Mouse (Mus musculus): Measurements from ENCODE around the gene Timp2.

Gene Timp2

DNA sequence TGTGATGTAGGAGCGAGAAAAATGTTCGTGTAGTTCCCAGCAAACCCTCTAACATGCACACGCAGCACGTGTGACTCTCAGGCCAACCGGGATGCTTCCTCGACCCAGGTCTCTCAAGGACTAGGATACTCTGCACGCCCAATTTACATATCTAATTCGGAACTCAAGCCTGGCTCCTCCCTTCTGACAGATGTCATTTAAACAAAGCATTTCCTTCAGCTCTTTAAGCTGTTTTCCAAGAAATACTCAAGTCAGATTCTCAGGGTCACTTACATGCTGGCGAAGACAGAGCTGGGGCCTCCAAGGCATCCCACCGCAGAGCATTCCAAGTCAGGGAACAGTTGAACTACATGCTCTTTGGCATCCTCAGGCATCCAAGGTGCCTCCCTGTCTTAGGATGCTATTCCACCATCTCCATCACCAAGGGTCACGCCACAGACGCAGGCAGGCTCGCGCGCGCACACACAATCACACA is 66.5 kb downstream of the Timp2 start:
- no peak for DNase-seq

DNA sequence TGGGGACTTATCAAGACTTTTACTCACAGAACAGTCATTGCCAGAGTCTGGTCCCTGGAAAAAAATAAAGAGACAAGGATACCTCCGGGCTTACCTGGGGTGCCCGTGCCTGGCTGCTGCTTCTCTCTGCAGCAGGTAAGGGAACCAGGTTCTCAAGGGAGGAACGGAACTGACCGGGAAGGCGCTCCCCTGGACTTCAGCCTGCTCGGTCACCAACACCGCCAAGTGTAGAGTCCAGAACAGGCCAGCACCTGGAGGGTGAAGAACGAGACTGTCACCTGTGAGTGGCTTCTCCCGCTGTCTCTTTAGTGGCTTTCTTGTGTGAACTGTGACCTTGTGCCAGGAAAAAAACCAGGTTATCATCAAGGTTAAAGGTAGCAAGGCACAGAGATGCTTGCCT is 68.0 kb downstream of the Timp2 start:
- no peak for DNase-seq

DNA sequence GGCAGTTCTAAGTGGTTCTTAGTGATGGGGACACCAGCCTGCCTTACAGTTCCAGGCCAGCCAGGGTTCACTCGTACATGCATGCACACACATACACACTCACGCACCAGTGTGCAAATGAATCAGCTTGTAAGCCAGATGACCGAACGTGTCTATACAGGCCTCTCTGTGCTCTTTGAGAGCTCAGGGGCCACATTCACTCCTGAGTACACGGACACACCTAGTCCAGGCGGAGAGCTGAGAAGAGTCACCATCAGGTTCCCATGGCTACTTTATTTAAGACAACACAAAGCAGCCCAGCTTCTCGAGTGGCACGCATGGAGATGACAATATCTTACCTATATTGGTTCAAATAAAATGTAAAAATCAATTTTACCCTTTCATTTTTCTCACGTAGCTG is 69.1 kb downstream of the Timp2 start:
- DNase-seq = no peak

DNA sequence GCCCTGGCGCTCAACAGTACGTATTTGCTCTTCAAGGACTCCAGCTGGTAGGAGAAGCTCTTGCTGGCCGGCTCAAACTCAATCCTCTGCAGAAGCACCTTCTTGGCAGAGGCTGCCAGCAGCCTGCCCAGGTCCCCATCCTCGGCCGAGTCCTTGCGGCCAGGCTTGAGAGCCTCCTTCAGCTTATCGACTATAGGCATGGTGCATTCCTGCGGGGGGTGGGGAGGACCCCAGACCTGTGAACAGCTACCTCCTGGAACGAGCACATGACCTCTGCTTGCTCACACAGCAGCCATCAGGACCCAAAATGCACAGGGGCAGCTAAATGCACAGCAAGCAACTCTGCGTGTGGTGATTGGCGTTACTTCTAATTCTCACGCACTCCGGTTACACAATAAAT is 69.7 kb downstream of the Timp2 start:
- no peak for DNase-seq

DNA sequence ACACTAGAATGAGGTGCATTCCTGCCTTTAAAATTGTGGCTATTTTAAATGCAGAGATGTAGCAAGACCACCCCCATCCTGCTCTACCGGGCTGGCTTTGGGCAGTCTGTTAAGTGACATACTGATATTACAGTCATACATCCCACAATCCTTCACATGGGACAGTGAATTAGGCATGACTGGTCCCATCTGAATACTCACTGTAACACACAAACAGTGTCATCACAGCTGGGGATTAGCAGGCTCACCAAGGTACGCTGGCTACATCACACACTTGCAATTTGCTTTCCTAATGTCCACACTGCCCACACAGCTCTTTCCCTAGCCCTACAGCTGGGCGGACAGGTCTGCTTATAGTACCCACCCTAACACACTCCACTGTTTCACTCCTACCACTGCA is 75.3 kb downstream of the Timp2 start:
- no peak for DNase-seq

DNA sequence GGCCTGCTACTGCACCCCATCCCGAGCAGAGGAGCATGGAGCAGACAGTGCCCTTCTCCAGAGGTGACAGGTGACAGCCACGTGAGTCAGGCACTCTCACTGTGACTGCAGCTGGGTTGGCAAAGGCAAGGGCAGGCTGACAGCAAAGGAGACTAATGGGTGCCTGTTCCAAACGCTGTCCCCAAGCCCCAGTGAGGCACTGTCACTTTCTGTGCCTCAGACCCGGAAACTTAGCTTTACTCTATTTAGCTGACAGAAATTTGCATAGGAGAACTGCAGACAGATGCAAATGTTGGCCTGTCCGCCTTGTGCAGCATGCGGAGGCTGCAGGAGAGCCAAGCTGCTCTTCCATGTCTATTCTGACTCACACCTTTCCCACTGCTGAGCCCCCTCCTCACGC is 79.2 kb downstream of the Timp2 start:
- no peak for DNase-seq

DNA sequence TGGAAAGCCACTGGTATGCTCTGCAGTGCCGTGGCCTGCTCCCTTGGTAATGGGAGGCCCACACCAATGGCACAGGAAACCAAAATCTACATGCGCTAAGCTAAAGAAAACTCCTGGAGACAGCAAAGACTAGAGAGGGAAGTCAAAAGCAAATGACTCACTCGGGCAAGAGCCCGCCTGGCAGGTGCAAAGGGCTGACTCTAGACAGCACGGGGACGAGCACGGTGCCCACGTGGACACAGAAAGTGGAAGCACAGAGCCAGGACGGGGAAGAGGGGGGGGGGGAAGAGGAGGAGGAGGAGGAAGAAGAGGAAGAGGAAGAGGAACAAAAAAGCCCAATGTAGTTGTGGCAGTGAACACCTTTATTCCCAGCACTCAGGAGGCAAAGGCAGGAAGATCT is 80.4 kb downstream of the Timp2 start:
- DNase-seq = no peak

DNA sequence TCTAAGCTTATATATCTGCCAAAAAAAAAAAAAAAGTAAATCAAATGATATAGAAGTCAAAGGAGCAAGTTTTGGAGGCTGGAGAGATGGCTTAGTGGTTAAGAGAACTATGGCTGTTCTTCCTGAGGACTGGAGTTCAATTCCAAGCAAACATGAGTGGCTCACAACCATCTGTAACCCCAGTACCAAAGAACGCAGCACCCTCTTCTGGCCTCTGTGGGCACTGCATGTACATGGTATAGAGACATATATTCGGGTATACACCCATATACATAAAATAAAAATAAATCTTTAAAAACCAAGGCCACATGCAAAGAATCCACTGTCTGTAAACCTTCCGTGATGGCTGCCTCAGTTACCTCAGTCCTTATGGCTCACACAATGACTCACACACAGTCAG is 85.7 kb downstream of the Timp2 start:
- DNase-seq = peak; percentile 73

DNA sequence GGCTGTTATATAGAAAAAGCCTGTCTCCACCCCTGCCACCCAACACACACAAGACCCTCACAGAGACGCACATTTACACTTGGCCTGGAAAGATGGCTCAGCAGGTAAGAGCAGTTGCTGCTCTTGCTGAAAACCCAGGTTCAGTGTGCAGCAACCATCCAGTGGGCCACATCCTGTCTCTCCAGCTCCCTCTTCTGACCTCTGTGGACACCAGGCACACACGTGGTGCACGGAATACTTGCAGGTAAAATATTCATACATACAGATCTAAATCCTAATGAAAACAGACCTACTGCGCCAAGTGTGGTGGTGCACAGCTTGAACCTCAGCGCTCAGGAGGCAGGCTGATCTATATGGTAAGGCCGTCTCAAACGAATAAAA is 88.9 kb downstream of the Timp2 start:
- no peak for DNase-seq

DNA sequence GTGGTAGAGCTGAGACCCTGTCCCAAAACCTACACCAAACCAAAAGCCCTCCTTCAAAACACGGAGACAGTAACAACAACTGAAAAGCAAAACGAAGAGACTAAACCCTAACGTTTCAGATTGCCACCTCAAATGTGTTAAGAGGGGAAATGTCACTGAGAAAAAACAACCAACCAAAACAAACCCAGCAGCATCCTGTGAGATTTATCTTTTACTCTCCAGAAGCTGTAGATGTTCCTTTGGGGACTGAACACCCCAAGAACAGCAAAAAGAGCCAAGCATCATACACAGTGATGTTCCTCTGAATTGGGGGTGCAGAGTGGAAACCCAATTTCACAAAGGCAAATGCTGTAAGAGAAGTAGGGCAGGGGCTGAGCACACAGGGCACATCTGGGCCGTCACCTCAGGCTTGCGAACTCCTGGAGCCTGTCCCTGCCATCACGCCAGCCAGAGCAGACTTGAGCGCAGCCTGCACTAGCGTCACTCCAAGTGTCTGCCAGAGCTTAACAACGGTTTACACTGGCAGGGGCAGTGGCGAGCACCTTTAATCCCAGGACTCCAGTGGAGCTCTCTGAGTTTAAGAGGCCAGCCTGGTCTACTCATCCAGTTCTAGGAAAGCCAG is 89.4 kb downstream of the Timp2 start:
- DNase-seq = no peak

DNA sequence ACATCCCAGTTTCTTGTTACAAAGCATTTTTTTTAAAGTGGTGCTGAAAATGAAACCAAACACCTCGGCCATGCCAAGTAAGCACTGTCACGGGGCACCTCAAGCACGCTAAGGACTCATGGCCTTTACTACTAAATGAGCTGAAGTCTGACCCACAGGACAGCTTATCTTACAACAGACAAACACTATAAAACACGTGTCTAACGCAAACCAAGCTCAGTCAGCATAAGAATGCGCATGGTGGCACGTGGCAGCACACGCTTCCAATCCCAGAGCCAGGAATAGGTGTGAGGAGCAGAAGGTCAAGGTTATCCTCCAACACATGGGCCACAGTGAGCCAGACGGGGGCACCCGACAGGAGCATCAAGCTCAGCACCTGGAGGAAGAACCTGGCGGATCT is 89.9 kb downstream of the Timp2 start:
- DNase-seq = no peak

DNA sequence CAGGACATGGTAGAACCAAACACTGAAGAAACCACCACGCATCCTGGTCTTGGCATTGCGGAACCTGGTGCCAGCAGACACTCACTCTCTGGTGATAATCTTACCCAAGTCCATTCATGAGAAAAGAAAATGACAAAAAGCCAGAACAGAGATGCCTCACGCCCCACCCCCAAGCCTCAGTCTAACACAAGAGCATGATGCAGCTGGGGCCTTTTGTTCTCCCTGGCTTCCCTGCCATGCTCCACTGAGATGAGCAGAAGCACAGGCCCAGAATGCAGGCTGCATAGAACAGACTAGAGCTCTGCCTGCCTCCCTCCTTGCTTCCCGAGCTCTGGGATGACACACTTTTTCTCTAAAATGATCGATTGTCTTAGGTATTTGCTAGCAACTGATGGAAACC is 92.4 kb downstream of the Timp2 start:
- no peak for DNase-seq

DNA sequence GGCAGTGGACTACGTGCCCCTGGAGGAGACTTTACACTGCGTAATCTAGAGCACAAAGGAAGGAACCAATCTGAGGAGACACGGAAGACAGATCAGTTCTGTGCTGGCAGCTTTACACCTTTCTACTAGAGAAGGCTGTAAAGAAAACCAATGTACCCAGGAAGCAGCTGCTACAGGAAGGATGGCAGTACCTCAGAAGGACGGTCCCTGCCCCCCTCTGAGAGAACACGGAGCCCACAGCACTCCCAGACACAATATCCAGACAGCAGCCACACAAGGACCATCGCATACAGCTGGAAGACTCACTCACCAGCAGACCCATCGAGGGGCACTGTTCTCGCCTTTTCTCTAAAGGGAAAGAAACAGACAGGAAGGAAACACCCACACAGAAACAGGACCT is 95.5 kb downstream of the Timp2 start:
- DNase-seq = peak; percentile 56

DNA sequence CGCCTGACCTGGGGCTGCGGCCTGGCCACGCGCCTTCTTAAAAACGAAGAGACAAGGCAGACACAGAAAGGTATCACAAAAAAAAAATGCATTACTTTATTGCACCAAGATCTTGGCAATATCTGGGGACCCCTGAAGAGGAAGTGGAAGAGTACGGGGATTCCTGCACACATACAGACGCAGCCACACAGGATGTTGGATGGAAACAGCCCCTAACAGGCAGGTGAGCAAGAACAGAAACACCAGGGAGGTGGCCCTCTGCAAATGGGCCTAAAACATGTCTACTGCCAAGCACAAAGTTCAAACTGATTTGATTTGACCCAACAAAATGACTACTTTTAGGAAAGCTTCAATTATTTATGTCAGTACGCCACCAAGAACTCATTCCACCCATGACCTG is 96.0 kb downstream of the Timp2 start:
- no peak for DNase-seq

DNA sequence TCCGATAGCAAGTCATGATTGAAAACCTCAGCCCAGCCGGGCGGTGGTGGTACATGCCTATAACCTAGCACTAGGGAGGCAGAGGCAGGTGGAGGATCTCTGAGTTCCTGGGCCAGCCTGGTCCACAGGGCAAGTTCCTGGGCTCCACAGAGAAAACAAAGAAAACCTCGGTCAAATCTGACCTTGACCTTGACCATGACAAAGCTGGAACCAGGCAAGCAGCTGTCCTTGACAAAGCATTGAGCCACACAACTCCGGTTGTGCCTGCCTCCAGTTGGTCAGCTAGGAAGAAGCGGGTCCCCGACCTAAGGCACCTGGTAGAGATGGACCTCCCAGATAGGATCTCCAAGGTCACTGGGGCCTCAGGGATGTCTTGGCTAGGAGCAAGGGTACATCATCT is 99.2 kb downstream of the Timp2 start:
- no peak for DNase-seq

DNA sequence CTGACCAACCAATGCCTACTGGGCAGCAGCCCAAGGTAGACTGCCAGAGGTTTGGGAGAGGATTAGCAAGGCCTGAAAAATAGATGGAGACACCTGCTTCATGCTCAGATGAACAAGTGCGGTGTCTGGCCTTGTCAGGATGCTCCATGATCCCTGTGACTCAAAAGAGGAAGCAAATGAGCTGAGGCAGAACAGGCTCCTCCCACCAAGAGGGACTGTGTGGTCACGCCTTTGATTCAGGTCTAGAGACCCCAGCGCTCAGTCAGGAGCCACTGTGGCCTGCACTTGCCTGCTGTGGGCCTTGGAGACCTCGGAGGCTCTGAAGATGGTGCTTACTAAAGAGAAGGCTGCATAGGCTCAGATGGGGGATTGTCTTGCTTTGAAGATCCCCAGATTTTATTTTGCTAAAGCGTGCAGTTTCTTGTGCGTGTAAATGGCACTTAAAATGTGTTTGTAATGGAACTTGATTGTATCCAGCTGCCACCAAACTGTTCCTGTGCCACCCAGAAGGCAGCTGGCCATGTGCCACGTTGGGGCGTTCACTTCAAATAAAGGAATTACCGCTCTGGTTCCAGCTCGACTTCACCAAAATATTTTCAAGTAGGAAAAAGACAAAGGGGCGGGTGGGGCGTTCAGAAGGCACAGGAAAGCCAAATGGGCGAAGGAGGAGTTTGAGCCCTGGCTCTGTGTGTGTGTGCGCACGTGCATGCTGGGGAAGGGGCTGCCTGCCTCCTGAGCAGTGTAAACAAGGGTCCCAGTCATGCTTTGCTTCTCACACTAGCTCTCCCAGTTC is 101.2 kb downstream of the Timp2 start:
- no peak for DNase-seq

DNA sequence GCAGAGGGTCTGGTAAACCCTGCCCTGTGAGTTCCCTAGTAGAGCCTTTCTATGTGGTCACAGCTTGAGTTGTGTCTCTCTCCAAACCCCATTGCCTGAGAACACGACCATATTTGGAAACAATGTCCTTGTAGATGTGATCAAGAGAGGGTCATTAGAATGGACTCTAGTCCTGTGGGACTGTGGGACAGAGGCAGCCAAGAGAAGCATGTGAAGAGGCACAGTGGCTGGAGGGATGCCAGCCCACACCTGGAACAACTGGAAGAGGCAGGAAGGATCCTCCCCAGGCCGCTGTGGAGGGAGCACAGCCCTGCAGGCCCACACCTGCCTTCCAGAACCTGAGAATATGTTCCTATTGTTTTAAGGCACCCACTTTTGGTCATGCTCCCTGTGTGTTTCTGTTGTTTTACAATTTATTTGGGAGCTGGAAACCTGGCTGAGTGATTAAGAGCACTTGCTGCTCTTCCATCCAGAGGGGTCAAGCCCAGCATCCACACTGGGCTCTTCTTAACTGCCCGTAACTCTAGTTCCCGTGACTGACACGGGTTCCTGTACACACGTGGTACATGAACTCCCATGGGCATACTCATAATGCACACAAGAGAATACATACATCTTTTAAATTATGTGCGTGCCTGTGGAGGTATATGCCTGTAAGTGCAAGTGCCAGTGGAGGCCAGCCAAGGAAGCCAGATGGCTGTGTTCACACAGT is 101.9 kb downstream of the Timp2 start:
- DNase-seq = no peak
